Mouse (Mus musculus): ENCODE measurements at regions not wholly inside any gene's neighbourhood (a gene's known extent, or its start where the extent isn't known, plus 50 kb on each side); places are given as distances from the start of the nearest gene placed in this dataset.

DNA sequence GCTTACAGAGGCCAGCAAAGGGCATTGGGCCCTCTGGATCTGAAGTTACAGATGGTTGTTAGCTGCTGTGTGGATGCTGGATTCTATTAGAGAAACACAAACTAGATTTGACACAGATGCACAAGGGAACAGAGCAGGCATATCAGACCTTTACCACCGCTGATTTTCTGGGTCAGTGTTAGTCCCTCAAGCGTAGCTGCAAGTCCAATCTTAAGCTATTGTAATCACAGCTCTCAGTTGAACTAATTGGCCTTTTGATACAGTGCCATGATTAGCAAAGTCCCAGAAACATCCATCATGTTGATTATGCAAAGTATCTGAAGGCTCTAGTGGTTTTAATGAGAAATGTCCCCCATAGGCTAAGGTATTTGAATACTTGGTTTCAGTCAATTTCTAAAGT, 54.2 kb upstream of the Plppr5 start:
- no peak for DNase-seq (ENCODE audit: low spot score)

DNA sequence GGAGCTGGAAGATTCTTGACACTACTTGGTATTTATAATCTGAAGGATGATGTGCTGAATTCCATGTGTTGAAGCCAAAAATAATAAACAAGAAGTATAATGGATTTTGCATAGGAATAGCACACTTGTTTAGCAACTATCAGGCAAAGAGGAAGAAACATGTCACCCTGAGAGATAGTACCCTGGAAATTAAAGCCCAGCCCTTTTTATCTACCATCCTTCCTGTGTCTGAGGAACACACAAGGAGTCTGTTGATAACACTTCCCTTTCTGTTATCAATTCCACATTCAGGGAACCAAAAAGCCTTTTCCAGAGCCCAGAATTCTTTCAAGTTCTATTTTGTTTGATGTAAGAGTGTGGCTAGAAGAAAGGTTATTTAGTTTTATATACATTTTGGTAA, 66.5 kb upstream of the Plppr5 start:
- no peak for DNase-seq (ENCODE audit: low spot score)

DNA sequence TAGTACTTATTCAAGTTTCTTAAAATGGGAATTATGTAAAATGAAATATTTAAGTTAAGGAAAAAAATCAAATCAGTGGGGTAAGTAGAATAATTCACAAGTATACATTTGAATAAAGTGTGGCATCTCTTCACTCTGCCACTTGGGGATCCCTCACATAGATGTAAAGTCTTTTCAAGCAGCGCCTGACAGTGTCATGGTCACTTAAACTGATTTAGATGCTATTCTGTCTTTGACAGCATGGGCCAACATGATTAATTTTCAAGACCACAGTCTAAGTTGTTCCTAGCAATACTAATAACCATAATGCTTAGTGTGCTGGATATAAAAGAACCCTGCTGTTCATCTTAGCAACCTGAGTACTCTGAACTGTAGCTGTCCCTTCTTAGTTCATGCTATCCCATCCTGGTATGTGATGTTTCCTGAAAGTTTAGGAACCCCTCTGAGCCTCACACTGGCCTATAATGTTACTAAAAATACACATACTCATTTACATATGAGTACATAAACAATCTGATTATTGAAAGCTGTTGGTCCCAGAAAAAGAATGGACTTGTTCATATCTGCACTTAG, 68.4 kb upstream of the Plppr5 start:
- no peak for DNase-seq (ENCODE audit: low spot score)

DNA sequence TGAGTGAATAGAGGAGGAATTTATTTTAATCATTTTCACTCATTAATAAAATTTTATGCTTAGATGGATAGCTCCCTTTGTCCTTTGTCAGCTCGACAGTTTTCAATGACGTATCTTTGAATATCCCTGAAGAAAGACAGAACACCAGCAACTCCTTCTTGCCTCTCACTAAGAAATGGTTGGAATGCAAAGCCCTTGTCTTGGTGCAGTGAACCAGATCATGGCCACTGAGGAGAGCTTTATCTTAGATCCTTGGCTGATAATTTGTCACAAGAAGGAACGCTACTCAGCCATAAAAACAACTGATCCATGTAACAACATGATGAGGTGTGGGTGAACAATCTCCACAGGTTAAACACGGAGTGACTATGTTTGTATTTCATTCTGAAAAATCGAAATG, 73.5 kb upstream of the Plppr5 start:
- DNase-seq (ENCODE audit: low spot score): no peak

DNA sequence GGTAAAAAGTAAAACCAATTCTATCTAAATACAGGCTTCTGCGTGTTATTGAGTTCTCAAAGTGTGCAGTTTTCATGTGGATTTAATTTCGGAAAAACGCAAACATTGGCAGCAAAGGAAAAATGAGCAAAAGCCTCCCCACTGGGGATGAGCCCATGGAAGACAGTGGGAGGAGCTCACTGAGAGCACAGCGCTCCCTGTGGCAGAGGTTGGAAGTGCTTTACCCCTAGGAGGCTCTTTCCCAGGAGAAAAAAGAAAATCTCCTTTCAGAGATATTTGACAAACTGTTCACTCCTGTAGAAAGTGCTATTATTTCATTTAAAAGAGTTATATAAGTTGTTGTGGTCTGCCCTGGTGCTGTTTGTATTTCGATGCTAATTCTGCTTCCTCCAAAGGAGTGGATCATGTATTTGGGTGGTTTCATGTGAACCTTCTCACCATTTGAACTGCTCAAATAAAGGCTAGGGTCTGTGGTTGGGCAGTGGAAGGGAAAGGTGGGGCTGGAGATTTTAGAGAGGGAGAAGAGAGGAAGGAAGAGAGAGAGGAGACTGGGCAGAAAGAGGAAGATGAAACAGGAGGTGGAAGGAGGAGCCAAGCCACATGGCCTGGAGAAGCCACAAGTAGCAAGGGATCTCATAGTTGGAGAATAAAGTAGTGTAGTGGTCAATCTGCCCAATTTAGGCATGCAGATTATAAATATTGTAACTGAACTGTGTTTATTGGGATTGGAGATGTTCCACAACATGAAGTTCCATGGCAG, 76.3 kb upstream of the Plppr5 start:
- no peak for DNase-seq (ENCODE audit: low spot score)

DNA sequence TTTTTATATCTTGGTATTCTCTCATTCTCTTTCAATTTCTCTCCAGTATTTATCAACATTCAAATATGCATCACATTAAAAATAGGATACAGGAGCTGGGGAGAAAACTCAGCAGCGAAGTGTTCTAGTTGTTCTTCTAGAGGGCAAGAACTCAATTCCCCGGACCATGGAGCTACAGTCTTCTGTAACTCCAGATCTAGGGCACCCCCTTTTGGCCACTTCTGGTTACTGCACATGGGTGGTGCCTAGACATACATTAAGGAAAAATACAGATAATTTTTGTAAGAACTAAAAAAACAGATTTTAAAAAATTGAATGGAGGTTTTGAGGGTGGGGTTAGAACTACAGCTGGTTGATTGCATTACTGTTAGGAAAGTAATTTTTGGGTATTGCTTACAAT, 80.5 kb upstream of the Plppr5 start:
- no peak for DNase-seq (ENCODE audit: low spot score)

DNA sequence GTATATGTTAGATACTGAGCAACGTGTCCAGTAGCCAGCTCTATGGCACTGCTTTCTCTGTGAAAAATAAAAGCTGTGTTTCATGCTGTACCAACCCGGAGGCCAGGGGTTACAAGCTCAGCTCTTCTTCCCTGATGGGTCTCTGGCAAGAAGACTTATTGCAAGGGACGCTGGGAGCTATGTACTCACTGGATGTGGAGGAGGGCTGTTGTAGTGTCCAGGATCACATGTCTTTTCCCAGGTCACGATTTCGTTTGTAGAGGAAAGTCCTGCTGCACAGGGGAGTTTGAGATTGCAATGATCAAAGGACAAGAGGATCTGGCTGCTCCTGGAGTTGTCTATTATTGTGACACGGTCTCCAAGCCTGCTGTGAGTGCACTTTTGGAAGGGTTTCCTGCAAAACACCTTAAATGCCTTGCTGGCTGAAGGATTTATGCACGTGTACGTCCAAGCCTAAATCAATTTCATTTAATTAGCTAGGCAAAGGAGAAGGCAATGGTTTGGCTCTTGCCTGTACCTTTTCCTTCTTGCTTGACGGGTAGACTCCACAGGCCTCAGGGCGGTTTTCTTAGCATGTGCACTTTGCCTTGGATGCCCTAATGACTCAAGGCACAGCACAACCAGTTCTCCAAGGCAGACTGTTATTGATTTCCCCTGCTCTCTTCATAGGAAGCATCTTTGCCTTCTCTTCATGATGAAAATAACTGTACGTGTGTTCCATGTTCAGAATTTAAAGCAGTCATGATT, 87.2 kb upstream of the Plppr5 start:
- no peak for DNase-seq (ENCODE audit: low spot score)

DNA sequence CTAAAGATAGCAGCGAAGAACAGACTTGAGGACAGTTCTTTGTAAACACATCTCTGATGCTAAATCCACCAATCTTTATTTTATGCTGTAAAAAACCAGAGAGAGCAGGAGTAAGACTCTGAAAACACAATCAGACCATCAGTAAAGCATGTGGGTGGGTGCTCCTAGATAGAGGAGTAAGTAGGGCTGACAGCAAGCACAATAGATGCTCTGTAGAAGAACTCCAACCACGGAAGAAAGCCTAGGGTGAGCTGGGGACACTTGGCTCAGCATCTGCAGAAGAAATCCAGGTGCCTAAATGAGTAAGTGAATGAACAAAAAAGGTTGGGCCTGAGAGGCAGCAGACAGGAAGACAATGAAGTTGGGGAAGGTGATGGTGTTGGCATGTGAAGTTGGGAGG, 88.3 kb upstream of the Plppr5 start:
- no peak for DNase-seq (ENCODE audit: low spot score)

DNA sequence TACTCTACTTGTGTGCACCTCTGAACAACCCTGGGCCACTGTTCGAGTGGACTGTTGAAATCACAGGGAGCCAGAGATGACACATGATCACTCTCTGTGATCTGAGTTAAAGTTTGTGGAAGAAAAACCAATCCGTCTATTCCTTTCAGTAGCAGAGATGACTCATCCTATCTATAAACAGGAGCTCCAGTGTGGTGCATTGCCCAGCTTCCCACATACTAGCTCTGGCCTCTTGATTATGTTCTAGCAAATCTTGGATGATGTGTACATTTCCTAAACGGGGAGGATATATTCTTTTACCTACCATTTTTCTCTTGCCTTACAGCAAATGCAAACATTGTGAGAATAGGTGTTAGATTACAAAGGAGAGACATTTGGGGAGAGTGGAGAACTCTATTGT, 94.5 kb upstream of the Plppr5 start:
- no peak for DNase-seq (ENCODE audit: low spot score)

DNA sequence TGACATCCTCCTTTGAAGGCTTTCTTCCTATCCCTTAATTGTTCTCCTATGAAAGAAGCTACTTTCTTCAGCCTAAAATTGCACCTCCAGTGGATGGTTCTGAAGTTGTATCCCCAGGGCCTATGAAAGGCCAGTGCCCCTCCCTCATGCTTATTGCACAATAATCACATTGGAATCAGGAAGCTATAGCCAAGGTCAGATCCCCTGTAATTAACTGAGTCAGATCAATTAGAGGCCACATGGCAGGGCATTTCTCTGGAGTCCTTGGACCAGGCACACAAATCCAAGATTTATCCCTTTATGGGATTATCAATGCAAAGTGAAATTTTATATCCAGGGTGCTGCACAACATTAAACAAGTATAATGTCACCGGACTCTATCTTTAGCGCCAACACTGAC, 98.8 kb upstream of the Plppr4 start:
- DNase-seq (ENCODE audit: low spot score): no peak

DNA sequence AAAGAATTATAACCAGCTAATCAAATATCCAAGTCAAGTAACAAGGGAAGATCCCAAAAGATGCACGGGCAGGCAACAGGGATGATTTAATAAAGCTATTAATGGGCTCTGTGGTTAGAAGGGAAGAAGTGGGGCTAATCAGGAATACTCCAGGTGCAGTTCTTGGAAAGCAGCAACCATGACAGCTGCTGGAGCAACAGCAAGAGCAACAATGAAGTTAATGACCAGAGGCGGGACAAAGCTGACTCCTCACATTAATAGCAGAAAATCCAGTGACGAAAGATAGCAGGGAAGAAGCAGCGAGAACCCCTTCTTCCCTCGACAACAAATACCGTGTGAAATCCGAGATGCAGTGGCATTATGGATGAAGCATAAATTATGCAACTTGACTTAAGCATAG, 89.9 kb upstream of the Plppr4 start:
- DNase-seq (ENCODE audit: low spot score): no peak

DNA sequence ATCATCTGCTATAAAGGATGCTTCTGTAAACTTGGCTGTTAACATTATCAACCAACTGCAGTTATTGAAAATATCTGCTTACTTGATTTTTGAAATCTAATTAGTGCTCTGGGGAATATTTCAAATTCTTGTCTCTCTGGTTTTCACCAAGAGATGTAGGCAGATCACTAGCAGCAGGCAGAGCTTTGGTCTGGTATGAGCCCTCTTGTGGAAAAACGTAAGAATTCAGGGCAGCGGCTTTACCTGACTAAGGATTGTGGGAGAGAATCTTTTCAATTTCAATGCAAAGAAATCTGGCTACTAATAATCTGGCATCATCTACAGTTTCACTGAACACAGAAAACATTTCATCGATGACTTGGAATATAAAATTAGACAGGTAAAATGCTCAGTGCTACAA, 81.2 kb upstream of the Plppr4 start:
- no peak for DNase-seq (ENCODE audit: low spot score)

DNA sequence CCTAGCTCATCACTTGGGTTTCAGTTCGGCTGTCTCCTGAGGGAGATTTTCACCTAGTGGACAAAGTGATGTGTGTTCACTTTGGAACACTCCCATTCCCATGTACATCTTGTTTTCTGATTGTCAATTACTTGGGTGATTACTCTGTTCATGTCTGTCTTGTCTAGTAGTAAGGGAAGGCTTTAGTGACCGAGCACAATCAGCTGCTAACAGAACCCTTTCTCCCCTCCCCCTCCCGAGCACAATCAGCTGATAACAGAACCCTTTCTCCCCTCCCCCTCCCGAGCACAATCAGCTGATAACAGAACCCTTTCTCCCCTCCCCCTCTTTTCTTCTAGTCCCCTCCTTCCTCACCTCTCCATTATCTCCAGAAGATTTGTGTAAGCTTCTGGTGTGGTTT, 79.6 kb upstream of the Plppr4 start:
- no peak for DNase-seq (ENCODE audit: low spot score)

DNA sequence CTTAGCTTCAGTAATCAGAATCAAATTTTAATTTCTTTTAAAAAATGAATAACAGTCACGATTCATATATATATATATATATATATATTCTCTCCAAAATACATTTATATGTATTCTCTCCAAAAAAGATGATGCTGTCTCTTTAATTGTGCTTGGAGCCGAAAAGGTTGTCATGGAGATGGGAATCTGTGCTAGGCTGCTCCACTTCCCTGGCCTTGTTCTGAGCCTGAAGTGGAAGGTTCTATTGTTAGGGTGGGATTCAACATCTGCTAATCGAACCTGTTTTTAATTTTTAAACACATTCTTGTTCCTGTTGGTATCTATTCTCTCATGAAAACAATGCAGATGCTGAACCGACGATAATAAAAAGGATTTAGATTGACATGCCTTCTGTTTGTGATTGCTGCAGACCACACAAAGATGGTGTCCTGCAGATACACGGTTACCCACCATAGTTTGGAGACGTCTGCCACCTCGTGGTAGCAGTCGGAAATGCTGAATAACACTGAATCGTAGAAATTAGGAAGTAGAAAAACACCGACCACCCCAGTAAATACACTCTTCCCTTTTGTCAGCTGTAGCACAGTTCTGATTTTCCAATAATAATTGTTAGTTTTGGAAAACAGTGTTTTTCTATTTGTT, 77.9 kb upstream of the Plppr4 start:
- DNase-seq (ENCODE audit: low spot score): peak; percentile 15

DNA sequence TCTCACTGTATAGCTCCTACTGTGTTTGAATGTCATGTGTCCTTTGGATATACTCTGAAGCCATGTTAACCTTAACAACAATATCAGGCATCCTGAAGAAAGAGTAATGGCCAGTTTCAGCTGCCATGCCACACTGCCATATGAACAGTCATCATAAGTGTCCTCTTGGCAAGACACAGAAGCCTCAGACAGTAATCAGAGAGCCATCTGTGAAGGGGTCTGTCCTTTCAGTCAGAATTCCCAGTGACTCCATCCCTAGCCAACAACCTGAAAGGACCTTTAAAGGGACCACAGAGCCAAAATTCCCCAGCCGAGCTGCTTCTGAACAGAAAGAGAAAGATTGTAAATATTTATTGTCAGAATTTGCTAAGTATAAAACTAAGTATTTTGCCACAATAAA, 63.9 kb upstream of the Plppr4 start:
- DNase-seq (ENCODE audit: low spot score): no peak

DNA sequence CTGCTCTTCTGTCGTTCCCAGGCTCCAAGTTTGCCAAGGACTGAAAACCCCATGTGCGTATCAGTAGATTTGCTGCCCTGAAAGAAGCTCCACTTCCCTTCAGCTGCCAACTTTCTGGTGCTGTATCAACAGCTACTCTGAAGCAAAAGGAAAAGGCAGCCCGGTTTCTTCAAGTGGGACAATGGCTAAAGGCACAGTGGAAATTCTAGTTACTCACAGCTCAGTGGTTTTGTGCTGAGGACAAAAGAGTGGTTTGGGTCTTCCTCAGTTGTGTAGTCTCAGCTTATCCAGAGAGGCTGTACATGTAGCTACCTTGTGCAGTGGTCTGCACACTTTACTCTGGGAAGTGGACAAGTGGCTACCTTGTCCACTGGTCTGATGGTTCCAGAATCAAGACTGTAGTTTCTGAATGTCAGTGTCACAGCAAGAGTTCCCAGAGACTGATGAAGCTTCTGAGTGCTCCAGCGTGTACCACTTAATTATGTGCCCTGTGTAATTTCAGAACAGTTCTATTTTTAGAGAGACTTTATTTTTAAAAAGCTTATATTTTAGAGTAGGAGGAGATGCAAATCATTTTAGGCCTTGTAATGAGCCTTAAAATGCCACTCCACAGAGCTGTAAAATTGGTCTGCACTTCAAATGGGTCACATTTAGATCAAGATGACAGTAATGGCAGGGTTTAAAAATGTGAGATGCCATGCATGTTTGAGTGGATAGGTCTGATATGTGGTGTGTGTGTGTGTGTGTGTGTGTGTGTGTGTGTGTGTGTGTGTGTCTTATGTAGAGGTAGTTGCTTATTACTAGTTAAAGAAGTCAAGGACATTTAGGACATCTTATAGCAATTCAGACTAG, 52.4 kb upstream of the Plppr4 start:
- no peak for DNase-seq (ENCODE audit: low spot score)

Measured in gastrocnemius, adult 18-20 months (tissue).